Mouse (Mus musculus) urinary bladder, postnatal 25 days (tissue): ENCODE measurements around the gene Tmem205.

Experiments used
- DNase-seq: peaks from one replicate; pipeline ENCODE4 v3.0.0; 2022; ENCODE audit warnings: low spot score

Tmem205 gene

DNA sequence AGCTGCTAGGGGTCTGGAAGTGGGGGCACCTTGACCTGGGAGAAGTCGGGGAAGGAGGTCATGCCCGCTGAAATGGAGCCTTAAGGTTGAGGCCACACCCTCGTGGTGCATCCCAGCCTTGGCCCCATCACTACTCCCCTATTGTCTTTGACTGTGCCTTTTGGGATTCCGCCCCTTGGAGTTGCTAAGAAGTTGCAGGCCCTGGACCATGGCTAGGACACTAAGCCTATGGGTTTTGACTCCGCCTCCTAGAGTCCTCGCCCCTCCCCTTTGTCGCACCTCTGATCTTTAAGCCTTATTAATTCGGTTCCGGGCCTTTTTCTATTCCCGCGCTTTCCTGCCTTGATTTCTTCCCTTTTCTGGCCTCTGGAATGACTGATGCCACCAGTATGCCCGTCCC is 16.3 kb upstream of the Tmem205 start:
- no peak for DNase-seq

DNA sequence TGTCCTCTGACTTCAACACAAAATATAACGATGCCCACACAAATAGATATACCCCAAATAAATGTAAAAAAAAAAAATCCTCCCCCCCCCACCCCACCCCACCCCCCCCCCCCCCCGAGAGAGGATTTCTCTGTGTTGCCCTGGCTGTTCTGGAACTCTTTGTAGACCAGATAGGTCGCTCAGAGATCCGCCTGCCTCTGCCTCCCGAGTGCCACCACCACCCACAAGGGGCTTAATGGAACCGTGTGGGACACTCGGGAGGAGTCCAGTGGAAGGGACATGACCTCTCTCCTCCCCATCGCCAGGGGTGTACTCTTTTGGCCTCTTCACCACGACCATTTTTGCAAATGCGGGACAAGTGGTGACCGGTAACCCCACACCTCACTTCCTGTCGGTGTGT is 15.7 kb upstream of the Tmem205 start:
- no peak for DNase-seq

DNA sequence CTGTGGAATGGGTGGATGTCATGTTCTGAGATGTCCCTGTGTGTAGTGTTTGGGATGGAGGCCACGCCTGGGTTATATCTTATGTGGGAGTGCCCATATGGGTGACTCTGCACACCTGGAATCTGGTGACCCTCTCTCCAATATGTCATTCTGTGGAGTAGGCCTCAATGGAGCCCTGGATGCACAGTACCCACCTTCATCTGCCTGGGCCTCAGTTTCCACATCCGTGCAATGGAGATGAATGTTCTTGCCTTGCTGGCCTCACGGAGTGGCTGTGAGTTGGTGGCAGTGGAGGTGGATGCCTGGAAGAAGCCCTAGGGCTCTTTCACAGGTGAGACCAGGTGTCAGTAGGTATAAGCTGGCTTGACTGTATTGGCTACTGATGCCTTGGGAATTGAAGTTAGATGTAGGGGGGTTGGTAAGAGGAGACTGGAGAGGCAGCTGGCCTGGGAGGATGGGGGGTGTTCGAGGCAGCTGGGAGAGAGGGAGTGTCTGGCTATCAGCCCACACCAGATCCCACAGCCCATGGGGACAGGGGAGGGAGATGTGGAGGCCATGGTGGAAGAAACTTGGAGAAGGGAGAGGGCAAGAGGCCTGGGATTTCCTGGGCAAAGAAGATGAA is 11.0 kb upstream of the Tmem205 start:
- no peak for DNase-seq

DNA sequence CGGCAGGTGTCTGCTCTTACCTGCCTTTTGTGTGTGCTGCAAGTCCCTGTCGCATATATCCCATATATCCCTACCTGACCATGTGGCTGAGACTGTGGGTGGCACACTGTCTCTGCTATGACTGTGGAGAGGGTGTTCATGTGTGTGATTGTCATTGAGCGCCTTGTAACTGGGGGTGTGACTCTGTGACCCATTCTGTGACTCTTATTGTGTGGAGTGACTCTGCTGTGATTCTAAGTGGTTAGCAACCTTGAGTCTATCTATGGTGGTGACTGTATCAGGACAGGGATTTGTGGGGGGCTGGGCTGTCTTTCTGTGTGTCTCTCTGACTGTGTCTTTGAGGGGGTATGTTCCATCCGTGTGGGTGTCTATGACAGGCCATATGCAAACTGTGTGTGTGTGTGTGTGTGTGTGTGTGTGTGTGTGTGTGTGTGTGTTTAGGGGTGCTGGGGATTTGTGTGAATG is 10.4 kb upstream of the Tmem205 start:
- no peak for DNase-seq

DNA sequence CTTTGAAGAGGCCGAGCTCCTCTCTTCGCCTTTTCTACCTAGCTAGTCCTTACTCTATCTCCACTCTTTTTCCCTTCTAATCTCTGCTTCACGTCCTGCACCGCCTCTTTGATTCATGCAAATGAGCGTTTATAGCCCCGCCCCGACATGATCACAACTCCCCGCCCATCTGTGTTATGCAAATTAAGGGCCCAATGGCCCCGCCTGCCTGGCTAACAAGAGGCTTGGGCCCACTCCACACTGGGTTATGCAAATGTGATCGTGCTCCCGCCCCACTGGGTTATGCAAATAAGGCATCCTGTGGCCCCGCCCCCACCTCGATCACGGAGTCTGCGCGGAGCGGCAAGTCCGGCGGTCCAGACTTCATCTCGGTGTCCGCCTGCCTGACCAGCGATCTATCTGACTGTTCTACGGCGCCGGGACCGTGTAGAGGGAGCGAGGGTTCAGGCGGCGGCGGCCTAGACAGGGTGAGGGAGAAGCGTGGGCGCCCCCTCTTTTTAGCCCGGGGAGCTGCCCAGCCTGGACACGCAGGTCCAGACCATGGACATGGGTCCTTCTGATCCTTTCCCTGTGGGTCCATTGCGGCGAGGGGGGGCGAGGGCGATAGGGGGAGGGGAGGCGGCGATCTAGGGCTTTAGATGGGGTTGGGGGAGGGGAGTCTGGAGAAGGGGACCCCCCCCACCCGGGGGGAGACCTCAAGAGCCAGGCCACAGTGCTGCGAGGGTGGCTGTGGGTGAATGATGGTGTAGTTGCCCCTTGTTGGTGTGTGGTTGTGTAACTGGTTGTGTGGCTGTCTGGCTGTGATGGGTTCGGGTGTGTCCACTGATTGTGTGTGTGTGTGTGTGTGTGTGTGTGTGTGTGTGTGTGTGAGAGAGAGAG is 9.6 kb upstream of the Tmem205 start, which contains the start of gene Plppr2:
Plppr2 (plus strand) TSS at position 342 of the 879 bp plus-strand sequence.
- peak; percentile 95 for DNase-seq

DNA sequence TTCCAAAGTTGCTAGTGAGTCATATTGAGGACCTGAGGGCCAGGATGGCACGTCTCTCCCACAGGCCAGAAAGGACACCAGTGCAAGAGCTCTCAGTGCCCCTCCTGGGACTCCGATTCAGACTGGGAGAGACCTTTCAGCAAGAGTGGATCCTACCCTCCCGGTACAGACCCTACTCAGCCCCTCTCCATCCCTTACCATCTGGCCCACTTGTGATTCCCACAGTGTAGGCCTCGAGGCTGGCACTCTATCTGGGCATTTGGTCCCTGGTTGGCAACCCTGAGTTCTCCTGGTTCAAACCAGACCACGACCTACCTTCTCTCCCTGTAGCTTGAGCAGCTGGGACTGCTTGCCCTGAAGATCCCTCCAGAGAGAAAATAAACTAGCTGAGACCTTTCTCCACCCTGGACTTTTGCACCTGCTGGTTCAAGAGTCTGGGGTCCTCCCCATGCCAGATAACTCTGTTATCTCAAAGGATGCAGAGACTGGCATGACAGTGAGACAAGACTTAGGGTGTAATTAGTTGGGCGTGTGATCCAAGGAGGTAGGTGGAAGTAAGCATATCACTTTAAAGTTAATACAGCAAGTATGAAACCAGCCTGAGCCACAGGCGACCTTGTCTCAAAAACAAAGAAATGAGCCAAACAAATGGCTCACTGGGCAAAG is 8.2 kb upstream of the Tmem205 start:
- no peak for DNase-seq

DNA sequence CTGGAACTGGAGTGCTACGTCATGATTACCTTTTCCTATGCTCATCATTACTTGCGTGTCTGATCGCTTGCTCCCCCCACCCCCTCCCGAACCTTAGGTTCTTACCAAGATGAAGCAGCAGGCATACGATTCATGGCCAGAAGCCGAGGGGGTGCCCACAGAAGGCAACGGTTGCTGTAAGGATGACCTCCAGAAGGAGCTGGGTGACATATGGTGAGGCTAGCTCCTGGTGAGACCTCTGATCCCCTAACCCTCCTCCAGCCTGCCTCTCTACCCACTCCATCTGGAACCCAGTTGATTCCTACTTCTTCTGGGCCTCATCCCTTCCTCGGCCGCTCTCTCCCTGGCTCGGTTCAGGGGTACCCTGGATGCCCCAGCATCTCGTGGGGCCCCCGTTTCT is 6.7 kb upstream of the Tmem205 start:
- DNase-seq = no peak

DNA sequence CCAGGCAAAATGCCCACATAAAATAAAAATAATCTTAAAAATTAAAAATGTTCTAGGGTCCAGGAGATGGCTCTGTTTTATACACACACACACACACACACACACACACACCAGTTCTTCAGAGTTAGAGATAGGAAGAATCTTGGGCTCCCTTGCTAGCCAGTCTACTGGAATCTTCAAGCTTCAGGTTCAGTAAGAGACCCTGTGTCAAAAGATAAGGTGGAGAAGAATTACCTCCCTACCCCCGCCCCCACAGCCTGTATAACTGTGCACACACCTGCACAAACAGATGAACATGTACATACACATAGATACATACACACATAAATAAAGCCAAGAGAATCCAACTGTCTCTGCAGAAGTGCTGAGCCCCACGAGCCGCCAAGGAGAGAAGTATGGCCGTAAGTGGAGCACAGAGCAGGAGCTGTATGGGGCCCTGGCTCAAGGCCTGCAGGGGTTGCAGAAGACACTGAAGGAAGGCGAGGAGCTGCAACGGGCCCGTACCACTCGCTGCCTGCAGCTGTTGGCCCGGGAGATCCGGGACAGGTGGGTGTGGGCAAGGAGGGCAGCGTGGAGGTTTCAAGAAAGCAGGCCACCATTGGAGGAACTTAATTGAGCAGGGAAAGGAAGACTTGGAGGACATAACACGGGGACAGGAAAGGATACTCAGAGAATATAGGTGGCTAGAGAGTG is 5.2 kb upstream of the Tmem205 start:
- no peak for DNase-seq

DNA sequence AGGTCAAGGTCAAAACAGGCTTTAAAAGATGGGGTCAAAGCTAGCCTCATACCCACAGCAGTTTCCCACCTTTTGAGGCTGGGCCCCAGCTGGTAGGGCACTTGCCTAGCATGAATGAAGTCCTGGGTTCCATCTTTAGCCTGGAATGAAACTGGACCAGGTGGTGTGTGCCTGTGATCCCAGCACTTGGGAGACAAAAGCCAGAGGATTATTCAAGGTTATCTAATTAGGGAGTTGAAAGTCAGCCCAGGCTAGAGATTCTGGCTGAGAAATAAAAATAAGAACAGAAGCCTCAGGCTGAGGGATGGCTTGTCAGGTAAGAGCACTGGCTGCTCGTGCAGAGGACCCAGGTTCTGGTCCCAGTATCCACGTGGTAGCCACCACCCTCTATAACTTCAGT is 4.7 kb upstream of the Tmem205 start:
- no peak for DNase-seq

DNA sequence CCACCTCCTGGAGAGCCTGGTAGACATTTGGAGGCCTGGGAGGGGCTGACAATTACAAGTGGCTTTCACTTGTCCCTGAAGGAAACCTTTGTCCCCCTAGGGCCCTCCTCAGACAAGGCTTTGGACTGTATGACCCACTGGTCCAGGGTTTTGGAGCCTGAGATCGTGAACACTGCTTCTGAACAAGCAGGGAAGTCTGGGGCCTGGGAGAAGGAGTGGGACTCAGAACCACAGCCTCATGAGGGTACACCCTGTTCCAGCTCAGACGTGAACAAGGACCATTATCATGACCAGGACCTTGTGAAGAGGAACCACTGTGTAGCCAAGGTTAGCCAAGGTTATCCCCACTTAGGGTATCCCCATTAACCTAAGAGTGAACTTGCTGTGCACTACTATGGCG is 1.9 kb upstream of the Tmem205 start:
- DNase-seq = no peak

DNA sequence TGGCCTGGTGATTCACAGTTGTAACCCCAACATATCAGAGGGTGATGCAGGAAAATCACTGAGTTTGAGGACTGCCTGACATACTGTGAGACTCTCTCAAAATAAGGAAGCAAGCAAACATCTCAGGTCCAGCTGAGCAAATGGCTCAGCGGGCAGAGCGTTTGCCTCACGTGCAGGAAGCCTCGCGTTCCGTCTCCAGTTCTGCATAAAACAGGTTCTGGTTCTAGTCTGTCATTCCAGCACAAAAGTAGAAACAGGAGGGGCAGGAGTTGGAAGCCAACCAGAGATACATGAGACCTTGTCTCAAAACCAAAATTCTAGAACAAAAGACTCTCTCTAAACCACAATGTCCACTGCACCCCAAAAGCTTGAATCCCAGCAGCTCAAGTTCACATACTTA is 572 bp downstream of the Tmem205 start:
- no peak for DNase-seq

DNA sequence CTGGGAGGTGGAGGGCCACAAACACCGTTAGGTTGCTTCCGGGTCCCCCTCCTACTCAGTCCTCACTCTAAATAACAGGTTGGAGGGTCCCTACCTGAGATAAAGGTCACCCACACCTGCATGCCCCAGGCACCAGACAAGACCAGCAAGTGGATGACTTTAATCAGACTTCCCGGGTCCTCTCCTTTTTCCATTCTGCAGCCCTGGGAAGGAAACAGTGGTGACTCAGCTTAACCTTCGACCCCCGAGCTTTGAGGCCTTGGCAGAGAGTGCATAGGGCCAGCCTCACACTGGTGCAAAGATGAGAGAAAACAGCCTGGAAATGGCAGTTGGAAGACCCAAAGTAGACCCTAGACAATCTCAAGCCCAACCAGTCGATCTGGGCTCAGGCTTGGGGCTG is 1.2 kb downstream of the Tmem205 start:
- no peak for DNase-seq

DNA sequence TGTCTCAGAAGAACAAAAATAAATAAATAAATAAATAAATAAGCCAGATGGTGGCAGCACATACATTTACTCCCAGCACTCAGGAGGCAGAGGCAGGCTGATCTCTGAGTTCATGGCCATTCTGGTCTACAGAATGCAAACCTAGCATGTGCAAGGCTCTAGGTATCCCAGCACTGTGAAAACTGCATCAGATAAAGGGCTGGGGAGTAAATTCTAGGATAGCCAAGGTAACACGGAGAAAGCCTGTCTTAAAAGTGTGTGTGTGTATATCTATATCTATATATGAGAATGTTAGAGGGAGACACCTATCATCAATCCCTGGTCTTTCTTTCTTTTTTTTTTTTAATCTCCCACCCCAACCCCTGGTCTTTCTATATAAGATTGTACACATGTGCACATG is 1.9 kb downstream of the Tmem205 start:
- no peak for DNase-seq

DNA sequence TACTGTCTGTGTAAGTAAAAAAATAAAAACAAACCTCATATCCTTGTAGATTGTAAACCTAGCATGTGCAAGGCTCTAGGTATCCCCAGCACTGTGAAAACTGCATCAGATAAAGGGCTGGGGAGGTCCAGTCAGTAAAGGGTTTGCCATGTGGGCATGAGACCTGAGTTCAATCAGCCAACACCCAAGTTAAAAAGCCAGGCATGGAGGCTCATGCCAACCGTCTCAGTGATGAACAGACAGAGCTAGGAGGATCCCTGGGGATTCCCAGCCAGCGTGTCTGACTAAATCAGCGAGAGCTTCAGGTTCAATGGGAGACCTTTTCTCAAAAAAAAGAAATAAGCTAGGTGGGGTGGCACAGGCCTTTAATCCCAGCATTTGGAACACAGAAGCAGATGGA is 2.3 kb downstream of the Tmem205 start:
- no peak for DNase-seq

DNA sequence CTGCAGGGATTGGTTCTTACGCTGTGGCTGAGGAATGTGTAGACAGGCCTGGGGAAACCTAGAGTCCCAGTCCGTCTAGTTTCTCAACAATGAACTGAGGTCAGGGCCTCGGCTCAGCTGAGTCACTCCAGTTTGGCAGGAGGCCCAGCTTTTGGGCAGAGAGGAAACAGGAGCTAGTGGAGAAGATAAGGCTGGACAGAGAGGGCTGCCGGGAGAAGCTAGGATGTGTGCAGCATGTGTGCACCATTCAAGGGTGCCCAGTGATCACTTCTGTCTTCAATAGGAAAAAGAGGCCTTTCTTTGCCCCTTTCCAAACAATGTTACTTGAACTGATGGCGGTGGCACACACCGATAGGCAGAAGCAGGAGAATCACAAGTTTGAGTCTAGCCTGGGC is 3.3 kb downstream of the Tmem205 start:
- DNase-seq = peak; percentile 90

DNA sequence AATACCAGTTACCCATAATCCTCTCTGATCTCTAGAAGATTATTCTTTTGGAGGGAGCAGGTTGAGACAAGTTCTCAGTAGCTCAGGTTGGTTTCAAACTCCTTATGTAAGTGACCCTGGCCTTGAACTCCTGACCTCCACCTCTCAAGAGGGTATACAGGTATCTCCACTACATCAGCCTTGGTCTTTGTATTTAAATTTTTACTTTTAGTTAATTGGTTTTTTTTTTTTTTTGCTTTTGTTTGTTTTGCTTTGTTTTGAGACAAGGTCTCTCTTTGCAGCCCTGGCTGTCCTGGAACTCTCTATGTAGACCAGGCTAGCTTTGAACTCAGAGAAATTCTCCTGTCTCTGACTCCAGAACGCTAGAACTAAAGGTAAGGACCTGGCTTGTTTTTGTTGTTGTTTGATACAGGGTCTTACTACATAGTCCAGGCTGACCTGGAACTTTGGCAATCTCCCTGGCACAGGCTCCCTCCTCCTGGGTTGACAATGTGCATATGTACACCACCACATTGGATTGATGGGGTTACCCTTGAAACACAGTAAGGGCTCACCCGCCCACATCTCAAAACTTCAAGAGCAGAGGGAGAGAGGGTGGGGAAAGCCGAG is 3.8 kb downstream of the Tmem205 start:
- no peak for DNase-seq

DNA sequence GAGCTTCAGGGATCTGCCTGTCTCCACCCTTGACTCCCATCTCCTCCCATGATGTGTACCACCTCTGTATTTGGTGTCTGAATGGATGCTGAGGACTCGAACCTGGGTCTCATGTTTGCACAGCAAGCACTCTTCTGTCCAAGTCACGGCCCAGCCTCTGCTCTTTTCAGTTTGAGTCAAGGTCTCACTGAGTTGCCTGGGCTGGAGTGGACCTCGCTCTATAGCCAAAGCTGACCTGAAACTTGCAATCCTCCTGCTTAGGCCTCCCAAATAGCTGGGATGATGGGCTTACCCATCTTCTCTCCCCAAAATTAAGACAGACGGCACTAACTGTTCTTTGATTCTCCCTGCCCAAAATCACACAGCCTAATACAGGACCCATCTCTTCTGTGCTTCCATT is 4.3 kb downstream of the Tmem205 start:
- DNase-seq = no peak

DNA sequence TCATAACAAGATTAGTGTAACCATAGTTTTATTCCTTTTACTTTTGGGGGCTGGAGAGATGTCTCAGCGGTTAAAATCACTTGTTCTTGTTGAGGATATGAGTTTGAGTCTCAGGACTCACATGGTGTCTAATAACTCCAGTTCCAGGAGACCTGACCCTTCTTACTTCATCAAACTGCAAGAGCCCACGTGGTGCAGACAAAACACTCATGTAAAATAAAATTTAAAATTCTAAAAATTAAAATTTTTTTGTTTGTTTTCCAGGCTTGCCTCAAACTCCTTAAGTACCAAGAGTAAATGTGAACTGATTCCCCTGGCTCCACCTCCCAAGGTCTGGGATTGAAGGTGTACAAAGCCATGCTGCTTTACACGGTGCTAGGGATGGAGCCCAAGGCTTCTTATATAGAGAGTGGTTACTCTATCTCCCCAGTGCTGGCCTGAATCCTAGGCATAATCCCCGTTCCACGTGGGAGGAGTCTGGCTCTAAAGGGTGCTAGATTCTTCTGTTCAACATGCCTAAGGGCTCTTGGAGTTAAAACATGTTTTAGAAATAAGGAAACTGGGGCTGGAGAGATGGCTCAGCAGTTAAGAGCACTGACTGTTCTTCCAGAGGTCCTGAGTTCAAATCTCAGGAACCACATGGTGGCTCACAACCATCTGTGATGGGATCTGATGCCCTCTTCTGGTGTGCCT is 8.5 kb downstream of the Tmem205 start:
- DNase-seq = no peak

DNA sequence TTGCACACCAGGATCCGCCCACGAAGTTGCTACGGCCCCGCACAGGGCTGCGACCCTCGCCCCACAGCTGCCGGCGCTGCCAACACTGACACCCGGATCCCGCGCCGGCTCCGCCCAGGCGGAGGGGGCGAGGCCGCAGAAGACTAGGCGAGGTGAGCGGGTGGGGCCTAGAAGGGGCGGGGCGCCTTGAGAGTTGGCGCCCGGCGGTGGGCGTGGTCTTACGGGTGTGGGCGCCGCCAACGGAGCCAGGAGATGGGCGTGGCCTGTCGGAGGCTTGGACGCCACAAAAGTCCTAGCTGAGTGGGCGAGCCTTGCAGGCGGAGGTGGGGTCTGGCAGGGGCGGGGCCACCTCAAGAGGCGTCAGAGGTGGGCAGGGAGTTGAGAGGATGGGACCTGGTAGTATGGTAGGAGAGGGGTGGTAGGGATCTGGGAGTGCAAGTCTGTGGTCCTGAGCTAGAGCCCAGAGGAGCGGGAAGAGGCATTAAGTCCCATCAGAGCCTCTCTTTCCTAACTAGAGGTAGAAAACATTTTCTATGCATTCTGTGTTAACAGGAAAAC is 9.2 kb downstream of the Tmem205 start, which contains the start of gene Rab3d:
Rab3d (minus strand) TSS at position 158 of the 558 bp plus-strand sequence.
- DNase-seq = peak; percentile 96

DNA sequence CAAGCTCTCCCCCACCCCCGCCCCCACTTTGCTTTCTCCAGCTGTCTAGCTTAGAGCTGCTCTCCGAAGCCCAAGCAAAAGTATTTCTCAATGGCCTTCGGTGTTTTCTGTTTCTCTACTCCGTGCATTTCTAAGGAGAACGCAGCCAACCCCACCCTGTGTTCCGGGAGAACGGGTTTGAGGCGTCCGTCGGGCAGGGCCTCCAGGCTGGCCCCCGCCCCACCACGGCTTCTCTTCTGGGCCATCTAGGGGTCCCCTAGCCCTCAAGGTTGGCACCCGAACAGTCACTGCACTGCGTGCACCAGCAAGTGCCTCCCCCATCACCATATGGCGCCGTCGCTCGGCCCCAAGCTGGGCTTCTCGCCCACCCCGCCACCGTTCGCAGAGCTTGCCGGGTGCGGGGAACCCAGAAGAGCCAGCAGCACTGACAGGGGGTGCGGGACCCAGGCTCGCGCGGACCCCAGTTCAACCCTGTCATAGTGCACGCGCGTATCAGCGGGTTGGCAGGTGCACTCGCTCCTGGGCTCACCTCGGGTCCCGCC is 9.8 kb downstream of the Tmem205 start:
- DNase-seq = peak; percentile 30
